Mouse (Mus musculus): ENCODE data around the gene Cuedc1. TPM values are rescaled to one million over a fixed set of nuclear protein-coding genes. Genes with fewer than 3 reads are reported as not detected.

The Cuedc1 gene
- total and polyA plus RNA-seq, 2 experiments from 2014 or later = 17.0 to 19.2 TPM

DNA sequence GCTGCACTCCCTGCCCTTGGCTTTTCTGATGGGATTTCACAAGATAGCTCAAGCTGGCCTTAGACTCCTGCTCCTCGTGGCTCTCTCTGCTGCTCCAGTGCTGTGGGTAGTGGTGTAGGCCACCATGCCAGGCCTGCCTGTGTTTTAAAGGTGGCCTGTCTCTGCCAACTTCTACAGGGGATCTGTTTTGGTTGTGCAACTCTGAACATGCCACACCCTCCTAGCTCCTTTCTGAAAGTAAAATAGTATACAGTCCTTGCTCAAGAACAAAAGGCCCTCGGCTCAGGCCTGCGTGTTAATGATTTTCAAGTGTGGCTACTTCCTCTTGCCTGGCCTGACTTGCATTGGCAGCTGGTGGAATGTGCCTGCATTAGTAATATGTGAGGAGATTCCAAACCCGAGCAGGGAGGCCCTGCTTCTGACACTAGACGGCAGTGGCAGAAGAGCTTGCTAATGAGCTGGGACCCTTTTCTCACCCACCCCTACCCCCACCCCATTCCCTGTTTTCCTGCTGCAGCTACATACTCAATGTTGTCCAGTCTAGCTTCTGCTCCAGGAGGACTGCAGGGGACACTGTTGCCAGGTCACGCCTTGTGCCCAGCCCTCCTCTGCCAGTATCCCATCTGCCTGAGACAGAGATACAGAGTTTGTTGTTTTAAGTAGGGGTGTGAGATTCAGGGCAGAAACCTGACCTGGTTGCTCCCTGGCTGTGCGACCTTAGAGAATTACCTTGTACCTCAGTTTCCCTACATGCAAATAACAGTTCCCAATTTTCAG is 53.7 kb downstream of the Cuedc1 start:
- no peaks in the 10 kb centered on the region for H3K27me3 ChIP-seq (ENCODE audit: control insufficient read depth, insufficient read depth, low read length)
- no peaks in the 10 kb centered on the region for H3K36me3 ChIP-seq (replicated peaks; ENCODE audit: control insufficient read depth, insufficient read depth, low read length)
- no peaks in the 10 kb centered on the region for H3K9me3 ChIP-seq (replicated peaks; ENCODE audit: control insufficient read depth, low read length)
- DNase-seq (ENCODE audit: low spot score) (peak; percentile 17), ATAC-seq (ENCODE audit: insufficient read depth, low read depth) (no peak)
- H3K4me1 ChIP-seq (ENCODE audit: control insufficient read depth, insufficient read depth) = peaks cover 75% of the 10 kb centered on the region
- 29% methylated on average over 7 of the region's 7 CpGs for WGBS
- H3K27ac ChIP-seq (ENCODE audit: low read depth) = peak overlapping the region; percentile 79
- H3K4me3 ChIP-seq (ENCODE audit: low read depth, low read length) = no peak overlapping the region
- no peak overlapping the region for H3K4me2 ChIP-seq (ENCODE audit: low read depth, low read length)
- no peak overlapping the region for H3K9ac ChIP-seq (replicated peaks; ENCODE audit: low read depth, low read length)
- TF ChIP-seq EP300 (IDR thresholded peaks at IDR 0.05; ENCODE audit: low read depth) = no peak
- peak; percentile 9; the same call in 1 of the 2 replicates for TF ChIP-seq CTCF (IDR thresholded peaks at IDR 0.05; ENCODE audit: low read depth)

DNA sequence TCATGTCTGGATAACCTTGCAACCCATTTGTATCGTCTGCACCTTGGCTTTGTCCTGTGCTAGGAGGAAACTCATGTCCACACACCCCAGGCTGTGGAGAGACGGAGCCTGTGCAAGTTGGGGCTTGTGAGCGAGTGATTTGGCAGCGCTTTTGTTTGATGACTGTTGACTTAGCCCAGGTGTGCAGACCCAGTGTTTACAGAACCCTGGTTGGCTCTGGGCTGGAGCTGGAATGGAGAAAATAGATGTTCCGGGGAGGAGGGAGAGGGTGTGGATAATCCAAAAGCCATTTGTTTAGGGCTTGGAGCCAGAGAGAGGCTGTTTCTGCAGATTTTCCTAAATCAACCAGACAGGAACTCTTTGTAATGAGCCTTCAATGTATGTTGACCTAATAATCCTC is 56.0 kb downstream of the Cuedc1 start:
- 70% methylated on average over 5 of the region's 5 CpGs for WGBS
- H3K9ac ChIP-seq (replicated peaks; ENCODE audit: low read depth, low read length) = no peak overlapping the region
- TF ChIP-seq CTCF (IDR thresholded peaks at IDR 0.05; ENCODE audit: low read depth) (no peak), EP300 (IDR thresholded peaks at IDR 0.05; ENCODE audit: low read depth) (no peak)
- DNase-seq (ENCODE audit: low spot score) = no peak
- peak overlapping the region; percentile 82 for H3K27ac ChIP-seq (ENCODE audit: low read depth)
- no peak overlapping the region for H3K4me2 ChIP-seq (ENCODE audit: low read depth, low read length)
- no peaks in the 10 kb centered on the region for H3K9me3 ChIP-seq (replicated peaks; ENCODE audit: control insufficient read depth, low read length)
- H3K36me3 ChIP-seq (replicated peaks; ENCODE audit: control insufficient read depth, insufficient read depth, low read length) = no peaks in the 10 kb centered on the region
- H3K27me3 ChIP-seq (ENCODE audit: control insufficient read depth, insufficient read depth, low read length) = no peaks in the 10 kb centered on the region
- H3K4me3 ChIP-seq (ENCODE audit: low read depth, low read length) = no peak overlapping the region
- H3K4me1 ChIP-seq (ENCODE audit: control insufficient read depth, insufficient read depth) = peaks cover 66% of the 10 kb centered on the region
- no peak for ATAC-seq (ENCODE audit: insufficient read depth, low read depth)

DNA sequence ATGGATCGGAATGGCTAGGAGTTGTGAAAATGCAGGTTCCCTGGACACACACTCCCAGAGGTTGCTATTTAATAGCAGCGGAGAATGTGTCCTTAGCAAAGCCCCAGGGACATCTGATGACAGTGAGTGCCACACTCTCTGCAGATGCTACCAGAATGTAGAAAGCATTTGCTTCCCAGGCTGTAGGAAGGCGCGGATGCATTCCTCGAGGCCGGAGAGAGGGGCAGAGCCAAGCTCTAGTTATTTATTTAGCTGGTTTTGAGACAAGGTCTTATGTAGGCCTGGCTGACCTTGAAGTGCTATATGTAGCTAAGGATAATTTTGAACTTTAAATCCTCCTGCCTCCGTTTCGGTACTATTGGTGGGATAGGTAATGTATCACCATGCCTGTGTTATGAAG is 56.6 kb downstream of the Cuedc1 start:
- 0 out of 2 replicates have a peak, but pooled peaks have one; percentile 5 for ATAC-seq (ENCODE audit: insufficient read depth, low read depth)
- H3K4me3 ChIP-seq (ENCODE audit: low read depth, low read length) = no peak overlapping the region
- H3K4me2 ChIP-seq (ENCODE audit: low read depth, low read length) = no peak overlapping the region
- no peaks in the 10 kb centered on the region for H3K27me3 ChIP-seq (ENCODE audit: control insufficient read depth, insufficient read depth, low read length)
- 43% methylated on average over 8 of the region's 8 CpGs for WGBS
- H3K4me1 ChIP-seq (ENCODE audit: control insufficient read depth, insufficient read depth) = peaks cover 67% of the 10 kb centered on the region
- H3K9ac ChIP-seq (replicated peaks; ENCODE audit: low read depth, low read length) = no peak overlapping the region
- no peak for TF ChIP-seq CTCF (IDR thresholded peaks at IDR 0.05; ENCODE audit: low read depth)
- TF ChIP-seq EP300 (IDR thresholded peaks at IDR 0.05; ENCODE audit: low read depth) = no peak
- H3K9me3 ChIP-seq (replicated peaks; ENCODE audit: control insufficient read depth, low read length) = no peaks in the 10 kb centered on the region
- H3K36me3 ChIP-seq (replicated peaks; ENCODE audit: control insufficient read depth, insufficient read depth, low read length) = no peaks in the 10 kb centered on the region
- no peak for DNase-seq (ENCODE audit: low spot score)
- H3K27ac ChIP-seq (ENCODE audit: low read depth) = peak overlapping the region; percentile 82

DNA sequence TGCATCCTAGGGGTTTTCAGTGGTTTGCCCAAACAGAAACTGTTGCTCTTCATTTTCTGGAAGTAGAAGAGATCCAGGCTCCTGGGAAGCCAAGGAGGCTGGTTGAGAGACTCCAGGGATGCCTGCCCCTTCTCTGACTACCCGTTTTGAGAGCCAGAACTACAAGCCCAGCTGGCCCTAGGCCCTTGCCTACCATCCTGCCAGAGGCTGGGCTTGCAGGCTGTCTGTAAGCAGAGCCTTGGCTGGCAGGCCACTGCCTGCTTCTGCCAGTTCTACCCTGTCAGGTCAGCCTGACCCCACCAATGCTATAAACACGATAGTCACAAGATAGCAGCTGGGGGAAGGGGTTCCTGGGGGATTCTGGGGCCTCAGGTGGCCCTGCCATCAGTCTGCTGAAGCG is 57.6 kb downstream of the Cuedc1 start:
- peaks cover 76% of the 10 kb centered on the region for H3K4me1 ChIP-seq (ENCODE audit: control insufficient read depth, insufficient read depth)
- DNase-seq (ENCODE audit: low spot score) = no peak
- H3K36me3 ChIP-seq (replicated peaks; ENCODE audit: control insufficient read depth, insufficient read depth, low read length) = no peaks in the 10 kb centered on the region
- no peak for TF ChIP-seq EP300 (IDR thresholded peaks at IDR 0.05; ENCODE audit: low read depth)
- TF ChIP-seq CTCF (IDR thresholded peaks at IDR 0.05; ENCODE audit: low read depth) = no peak
- no peaks in the 10 kb centered on the region for H3K27me3 ChIP-seq (ENCODE audit: control insufficient read depth, insufficient read depth, low read length)
- H3K27ac ChIP-seq (ENCODE audit: low read depth) = peak overlapping the region; percentile 82
- peak overlapping the region; percentile 18; the same call in 1 of the 2 replicates for H3K9ac ChIP-seq (replicated peaks; ENCODE audit: low read depth, low read length)
- H3K4me3 ChIP-seq (ENCODE audit: low read depth, low read length) = no peak overlapping the region
- no peak overlapping the region for H3K4me2 ChIP-seq (ENCODE audit: low read depth, low read length)
- no peak for ATAC-seq (ENCODE audit: insufficient read depth, low read depth)
- no peaks in the 10 kb centered on the region for H3K9me3 ChIP-seq (replicated peaks; ENCODE audit: control insufficient read depth, low read length)
- WGBS = 51% methylated on average over 3 of the region's 3 CpGs

DNA sequence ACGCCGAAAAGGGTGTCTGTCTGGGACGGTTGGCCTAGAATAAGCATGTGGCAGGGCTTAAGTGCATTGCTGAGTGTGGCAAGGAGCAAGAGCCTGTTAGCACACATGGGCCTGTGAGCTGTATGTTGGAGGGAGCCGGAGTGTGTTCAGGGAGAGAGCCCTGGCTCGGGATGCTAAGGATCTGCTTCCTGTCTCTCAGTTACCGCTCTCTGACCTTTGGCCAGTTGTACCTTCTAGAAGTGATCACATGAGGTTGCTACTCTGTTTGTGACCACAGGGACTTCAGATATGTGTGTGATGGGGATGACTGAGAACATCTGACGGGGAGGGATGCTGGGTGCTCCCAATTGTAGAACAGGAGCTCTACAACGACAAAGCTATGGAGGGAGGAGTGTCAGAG is 58.1 kb downstream of the Cuedc1 start:
- Histone ChIP-seq H3K4me3 (ENCODE audit: low read depth, low read length) (no peak overlapping the region), H3K4me1 (ENCODE audit: control insufficient read depth, insufficient read depth) (peaks cover 82% of the 10 kb centered on the region), H3K9me3 (replicated peaks; ENCODE audit: control insufficient read depth, low read length) (no peaks in the 10 kb centered on the region), H3K4me2 (ENCODE audit: low read depth, low read length) (no peak overlapping the region), H3K27ac (ENCODE audit: low read depth) (peak overlapping the region; percentile 82), H3K36me3 (replicated peaks; ENCODE audit: control insufficient read depth, insufficient read depth, low read length) (no peaks in the 10 kb centered on the region), H3K9ac (replicated peaks; ENCODE audit: low read depth, low read length) (peak overlapping the region; percentile 18; the same call in 1 of the 2 replicates), H3K27me3 (ENCODE audit: control insufficient read depth, insufficient read depth, low read length) (no peaks in the 10 kb centered on the region)
- no peak for ATAC-seq (ENCODE audit: insufficient read depth, low read depth)
- DNase-seq (ENCODE audit: low spot score) = no peak
- TF ChIP-seq EP300 (IDR thresholded peaks at IDR 0.05; ENCODE audit: low read depth) (no peak), CTCF (IDR thresholded peaks at IDR 0.05; ENCODE audit: low read depth) (no peak)
- WGBS = 47% methylated on average over 8 of the region's 8 CpGs
